Mouse (Mus musculus) right cerebral cortex, adult 2 months (tissue): ENCODE data around the gene Serac1.
"Not testable (repeated sequence)": the region's sequence is repeated elsewhere in the genome, so short reads cannot be mapped to it uniquely, and the experiment has no call there.

Experiments used
- DNase-seq, 2 experiments: peaks; one replicate each; pipeline ENCODE4 v3.0.0; 2021 to 2022; ENCODE audit warnings: low spot score in 2 of 2

Gene Serac1

DNA sequence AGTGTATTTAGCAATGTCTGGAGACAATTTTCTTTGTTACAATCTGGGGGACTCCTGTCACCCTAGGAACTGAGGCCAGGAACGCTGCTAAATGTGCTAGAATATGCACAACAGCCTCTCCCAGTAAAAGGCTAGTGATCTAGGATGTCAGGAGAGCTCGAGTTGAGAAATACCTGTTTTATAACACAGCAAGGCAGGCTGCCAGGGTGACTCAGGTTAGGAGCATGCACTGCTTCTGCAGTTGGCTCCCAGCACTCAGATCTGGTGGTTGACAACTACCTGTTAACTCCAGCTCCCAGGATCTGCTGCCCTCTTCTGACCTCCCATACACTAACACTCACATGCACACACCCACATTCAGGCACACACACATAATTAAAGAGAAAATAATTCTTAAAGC lies 13.5 kb downstream of the Serac1 start:
- no peak for DNase-seq

DNA sequence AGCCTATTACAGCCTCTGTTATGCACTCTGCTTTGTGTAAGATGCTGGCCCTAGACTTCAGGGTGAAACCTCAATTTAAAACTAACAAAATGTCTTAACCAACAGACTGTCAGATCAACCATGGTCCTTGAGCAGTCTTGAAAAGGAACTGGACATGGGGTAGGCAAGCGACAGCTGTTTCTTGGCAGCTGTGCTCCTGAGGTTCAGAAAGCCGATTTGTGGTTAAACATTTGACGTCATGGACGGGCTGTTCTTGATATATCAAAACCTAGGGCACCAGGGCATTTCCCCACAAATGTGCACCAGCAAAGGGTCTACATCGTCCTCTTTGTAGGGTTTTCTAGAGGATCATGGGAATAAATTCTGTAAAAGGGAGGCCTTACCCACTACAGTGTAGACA lies 16.0 kb downstream of the Serac1 start:
- no peak for DNase-seq

DNA sequence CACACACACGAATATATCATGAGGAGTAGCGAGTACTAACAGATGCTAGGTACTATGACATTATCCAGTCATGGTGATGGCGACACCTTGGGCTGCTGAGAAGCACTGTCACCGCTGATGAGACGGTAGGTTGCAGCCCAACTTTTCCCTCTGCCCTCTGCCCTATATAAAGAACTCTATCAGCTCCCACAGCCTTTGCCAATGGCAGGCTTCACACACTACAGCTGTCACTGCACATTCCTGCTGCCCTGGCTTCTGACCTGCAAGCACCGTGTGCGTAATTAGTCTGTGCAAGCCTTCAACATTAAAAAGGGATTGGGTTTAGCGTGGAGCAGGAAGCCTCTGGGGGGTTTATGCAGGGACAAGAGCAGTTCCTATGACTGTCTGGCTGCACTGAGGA lies 16.7 kb downstream of the Serac1 start:
- no peak for DNase-seq

DNA sequence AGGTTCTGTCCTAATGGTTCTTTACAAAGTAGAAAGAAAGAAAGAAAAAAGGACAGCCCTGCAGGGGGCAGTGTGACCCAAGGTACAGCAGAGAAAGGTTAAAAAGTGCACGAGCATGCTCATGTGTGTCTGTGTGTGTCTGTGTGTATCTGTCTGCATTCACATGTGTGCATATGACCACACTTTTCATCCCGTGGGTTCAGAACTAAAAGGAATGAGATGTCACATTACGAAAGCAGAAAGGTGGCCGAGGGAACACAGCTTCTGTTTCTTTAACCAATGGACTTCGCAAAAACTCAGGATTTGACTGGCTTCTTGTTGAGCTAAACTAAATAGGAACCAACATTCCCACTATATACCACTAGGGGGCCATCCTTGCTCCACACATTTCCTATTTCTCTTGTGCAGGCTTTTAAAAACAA lies 24.6 kb downstream of the Serac1 start:
- DNase-seq: peak in 1 of 2 experiments; percentile 48

DNA sequence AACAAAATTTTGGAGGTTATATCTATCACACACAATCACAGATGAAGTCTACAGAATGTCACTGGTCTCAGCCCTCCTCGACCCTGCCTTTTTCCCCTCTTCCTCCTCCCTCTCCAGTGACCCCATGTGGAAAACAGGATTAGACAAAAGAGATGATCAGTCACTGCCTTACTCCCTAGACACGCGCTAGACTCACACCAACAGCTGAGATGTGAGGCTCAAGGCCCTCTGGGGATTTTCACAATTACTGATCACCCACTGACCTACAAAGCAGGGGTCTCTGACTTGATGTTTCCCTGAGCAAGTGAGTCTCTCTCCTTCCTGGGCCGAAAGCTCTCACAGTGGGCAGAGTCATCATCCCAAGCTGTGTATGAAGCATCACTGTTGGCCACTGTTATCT lies 26.7 kb downstream of the Serac1 start:
- DNase-seq: no peak

DNA sequence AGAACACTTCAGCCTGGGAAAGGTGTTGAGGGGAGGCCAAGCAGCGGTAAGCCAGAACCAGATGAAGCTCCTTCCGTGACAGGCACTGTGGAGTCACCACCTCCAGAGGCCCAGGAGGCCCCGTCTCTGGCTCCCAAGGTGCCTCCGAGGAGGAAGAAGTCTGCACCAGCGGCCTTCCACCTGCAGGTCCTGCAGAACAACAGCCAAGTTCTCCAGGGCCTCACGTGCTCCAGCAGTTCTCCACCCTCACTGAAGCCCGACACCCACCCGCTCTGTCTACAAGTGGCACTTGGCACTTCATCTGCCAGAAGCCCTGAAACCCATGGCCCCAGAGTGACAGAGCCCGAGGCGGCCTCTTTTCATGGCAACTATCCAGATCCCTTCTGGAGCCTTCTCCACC lies 42.0 kb downstream of the Serac1 start:
- DNase-seq: no peak

DNA sequence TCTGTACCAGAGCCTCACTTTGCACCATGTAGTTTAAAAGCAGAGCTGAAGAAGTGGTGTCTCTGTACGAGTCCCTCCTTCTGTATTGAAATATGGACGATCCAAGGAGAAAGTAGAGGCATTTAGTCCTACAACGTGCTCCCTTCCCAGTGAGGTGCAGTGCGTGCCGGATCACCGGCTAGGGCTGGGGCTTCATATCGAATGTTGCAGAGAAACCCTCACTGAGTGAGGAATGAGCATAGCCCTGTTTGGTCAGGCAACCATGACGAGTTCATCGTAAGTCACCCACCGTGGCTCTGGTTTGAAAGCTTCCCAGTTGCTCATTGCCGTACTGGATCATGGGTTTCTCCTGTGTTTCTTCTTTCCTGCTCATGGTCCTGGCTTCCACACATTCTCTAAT lies 42.7 kb downstream of the Serac1 start:
- DNase-seq: no peak

DNA sequence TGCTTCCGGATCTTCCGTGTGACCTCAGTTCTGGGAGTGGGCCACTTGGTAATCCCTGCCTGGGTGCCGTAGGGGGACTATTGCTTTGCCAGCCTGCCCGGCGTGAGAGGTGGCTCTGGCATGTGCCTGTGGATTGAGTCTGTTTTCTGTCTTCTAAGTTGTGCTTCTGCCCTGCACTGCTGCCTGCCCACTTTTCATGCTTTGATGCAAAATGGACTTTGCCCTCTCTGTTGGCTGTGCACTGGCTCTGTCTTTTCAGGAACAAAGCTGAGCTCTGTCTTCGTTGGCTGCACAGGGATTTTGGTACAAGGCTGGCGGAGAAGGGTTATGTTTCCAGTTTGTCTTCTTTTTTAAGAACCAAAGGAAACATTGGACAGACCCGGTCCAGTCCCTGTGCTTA lies 43.1 kb downstream of the Serac1 start:
- DNase-seq: no peak

DNA sequence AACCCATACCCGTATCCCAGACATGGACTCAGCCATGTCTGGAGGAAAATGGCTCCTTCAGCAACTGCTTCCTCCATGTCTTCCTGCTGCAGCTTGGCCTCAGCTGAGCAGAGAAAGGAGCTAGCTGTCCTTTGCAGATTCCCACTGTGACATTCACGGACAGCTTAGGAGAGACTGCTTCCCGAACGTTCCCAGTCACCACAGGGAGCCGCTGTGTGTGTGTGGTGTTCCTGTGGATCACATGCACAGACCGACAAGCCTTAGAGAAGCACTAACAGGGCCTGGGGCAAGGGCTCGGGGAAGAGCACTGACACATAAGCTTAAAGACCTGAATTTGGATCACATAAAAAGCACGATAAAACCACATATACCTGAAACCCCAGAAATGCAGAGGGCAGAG lies 43.9 kb downstream of the Serac1 start:
- DNase-seq: no peak

DNA sequence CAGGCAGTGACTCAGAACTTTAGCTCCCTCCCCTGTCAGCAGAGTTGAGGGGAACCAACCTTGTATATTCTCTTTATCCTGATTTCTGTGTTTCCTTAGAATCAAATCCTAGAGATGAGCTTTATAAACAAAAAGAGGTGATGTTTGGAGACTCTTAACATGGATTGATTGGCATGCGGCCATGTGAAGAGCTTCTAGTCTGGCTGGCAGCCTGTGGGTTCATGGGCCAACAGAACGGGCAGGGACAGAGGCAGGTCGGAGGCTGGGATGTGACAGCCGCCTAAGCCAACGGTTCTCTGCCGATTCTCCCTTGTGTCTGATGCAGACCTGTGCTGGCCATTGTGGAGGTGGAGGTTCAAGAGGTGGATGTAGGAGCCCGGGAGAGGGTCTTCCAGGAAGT lies 53.7 kb downstream of the Serac1 start:
- no peak for DNase-seq

DNA sequence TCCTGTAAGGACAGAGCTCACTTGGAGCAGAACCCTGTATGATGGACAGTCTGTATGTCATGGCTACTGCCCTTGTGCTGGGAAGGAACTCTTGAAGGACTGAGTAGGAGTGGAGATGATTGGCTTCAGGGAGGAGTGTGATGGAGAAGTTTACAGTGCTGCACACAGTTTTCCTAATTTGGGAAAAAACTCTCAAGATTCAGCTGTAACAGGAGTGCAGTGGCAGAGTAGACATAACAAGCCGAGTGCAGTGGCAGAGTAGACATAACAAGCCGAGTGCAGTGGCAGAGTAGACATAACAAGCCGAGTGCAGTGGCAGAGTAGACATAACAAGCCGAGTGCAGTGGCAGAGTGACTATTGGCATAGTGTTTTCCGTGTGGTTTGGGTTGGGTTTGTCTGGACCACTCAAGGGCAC lies 58.2 kb downstream of the Serac1 start:
- DNase-seq: not testable (repeated sequence)

DNA sequence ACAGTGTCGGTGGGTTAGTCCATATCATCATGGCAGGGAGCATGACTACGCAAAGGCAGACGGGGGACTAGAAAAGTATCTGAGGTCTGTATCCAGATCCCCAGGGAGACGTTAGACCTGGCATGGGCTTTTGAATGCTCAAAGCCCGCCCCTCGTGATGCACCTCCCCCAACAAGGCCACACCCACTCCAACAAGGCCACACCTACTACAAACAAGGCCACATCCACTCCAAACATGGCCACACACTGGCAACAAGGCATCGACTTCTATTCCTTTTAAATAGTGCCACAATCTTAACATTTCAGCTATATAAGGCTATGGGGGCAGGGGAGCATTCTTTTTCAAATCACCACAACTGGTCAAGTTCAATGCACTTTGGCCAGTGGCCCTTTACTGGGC lies 58.9 kb downstream of the Serac1 start:
- DNase-seq: no peak

DNA sequence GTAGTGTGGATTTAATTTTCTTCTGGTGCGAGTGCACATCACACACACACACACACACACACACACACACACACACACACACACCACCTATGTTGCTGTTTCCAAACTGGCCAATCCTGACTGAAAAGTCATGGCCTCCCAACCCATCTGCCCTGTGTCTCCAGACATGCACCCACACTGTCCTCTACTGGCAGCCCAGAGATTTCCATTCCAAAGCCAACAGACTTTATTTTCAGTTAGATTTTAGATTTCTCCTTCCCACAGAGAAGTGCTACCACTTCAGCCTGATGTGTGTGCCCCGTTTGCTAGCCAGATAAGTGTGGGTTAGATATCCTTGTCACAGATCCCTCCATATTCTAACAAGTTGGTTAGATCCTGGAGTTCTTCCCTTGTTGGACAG lies 59.8 kb downstream of the Serac1 start:
- no peak for DNase-seq

DNA sequence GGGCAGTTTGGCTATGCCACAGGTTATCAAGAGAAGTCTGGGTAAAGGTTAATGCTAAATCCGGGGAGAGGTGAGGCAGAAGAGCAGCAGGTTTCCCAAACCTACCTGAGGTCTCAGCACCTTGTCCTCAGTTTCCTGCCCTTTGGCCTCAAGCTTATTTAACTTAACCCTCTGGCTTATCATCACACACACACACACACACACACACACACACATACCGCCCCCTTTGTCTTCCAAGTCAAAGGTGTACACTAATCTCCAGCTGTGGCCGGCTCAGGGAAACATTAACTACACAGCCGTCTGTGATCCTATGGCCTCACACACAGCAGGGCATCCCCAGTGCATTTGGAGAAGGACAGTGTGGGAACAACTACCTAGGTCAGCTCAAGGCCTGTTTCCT lies 61.2 kb downstream of the Serac1 start:
- DNase-seq: no peak

DNA sequence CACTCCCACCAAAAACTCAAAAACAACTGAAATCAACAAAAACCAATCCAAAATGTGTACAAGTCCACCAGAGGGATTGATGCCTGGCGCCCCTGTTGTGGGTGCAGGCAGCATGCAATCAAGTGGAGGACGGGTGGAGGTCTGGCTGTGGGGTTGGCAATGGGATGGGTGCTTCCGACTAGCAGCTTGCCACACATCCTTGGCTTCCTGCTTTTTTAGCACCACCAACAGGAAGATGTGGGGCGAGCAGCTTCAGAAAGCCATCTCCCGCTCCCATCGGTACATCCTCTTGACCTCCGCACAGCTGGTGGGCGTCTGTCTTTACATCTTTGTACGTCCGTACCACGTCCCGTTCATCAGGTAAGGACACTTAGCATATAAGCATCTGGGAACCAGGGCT lies 62.3 kb downstream of the Serac1 start:
- no peak for DNase-seq

DNA sequence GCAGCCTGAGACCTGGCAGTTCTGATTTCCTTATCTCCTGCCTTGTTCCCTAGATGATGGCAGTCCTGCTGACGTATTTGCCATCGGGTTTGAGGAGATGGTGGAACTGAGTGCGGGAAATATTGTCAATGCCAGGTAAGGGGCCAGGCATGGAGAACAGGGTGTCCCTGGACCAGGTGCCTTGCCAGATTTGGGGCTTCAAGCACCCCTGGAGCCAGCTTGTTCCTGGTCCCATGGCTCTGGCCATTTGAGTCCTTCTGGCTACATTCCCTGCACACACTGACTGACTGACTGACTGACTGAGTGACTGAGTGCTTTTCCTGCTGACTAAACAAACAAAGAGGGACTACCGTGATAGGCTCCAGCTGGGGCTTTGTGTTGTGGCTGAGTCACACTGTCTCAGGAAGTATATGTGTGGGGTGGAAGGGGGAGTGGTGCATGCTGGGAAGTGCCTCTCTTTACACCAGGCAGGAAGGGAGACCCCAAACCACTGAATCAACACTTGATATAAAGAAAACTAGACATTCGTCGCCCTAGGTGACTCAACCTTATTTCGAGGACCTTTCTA lies 63.2 kb downstream of the Serac1 start:
- DNase-seq: no peak

DNA sequence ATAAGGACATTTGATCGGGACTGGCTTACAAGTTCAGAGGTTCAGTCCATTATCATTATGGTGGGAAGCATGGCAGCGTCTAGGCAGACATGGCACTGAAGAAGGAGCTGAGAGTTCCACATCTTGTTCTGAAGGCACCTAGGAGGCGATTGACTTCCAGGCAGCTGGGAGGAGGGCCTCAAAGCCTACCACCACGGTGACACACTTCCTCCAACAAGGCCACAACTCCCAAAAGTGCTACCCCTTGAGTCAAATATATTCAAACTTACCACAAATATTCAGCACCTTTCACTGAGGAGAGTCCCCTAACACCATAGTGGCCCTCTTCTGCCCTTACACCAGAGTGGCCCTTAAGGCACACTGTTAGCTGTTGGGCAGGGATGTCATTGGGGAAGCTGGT lies 64.6 kb downstream of the Serac1 start:
- no peak for DNase-seq

DNA sequence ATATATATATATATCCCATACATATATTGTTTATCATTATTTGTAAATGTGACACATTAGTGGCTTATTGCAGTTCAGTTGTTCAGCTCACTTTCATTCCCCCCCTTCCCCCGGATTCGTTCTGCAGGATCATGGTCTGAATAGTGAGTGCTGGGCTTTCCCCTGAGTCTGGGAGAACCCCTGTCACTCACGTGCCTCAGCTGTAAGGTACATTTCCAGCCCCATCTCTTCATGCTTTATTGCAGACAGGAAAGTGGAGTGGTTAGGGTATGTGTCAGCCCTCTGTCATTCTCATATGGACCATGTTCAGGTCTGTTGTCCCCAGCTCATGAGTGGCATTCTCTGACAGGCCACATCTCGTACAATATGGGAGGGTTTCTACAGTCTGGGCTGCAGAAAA lies 66.5 kb downstream of the Serac1 start:
- no peak for DNase-seq

DNA sequence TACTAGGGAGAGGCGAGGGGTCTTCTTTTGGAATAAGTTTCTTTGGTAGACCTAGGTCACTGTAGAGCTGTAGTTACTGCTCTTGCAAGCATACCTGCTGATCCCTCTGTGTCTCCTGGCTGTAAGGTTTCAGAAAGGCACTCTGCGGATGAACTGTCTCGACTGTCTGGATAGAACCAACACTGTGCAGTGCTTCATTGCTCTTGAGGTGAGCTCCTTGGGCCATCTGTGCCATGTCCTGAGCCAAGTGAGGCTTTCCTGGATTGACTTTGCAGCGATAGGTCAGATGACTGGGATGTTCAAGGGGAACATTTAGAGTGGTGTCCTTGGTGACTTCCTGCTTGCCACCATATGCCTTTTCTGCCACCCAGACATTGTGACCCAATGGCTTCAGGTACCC lies 69.9 kb downstream of the Serac1 start:
- DNase-seq: no peak

DNA sequence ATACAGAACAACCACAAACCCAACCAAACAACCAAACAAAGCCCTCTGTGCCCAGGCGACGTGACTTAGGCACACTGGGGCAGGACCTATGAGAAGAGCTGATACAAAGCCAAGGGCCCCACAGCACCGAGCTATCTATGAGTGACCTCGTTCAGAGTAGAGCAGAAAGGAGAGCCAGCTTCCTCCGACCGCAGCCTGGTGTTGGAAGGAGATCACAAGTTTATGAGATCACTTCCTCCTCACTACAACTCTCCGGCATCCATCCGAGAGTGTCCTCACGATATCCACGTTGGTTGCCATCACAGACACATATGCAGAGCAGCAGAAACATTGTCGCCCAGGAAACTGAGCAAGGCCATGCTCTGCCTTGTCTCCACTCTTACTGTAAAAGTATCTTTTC lies 71.0 kb downstream of the Serac1 start:
- DNase-seq: no peak

DNA sequence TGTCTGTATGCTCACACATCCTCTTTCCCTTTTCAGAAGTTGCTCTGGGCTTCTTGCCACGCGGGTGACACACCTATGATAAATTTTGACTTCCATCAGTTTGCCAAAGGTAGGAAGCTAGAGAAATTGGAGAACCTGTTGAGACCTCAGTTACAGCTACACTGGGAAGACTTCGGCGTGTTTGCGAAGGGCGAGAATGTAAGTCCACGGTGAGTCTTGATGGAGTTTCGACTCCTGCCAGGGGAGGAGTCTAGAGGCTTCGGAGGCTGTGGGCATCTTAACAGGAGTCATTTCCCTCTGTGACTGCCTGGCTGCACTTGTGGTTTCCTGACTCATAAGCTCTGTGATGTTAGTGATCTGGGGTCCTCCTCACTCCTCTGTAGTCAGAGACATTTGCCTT lies 71.6 kb downstream of the Serac1 start:
- no peak for DNase-seq

DNA sequence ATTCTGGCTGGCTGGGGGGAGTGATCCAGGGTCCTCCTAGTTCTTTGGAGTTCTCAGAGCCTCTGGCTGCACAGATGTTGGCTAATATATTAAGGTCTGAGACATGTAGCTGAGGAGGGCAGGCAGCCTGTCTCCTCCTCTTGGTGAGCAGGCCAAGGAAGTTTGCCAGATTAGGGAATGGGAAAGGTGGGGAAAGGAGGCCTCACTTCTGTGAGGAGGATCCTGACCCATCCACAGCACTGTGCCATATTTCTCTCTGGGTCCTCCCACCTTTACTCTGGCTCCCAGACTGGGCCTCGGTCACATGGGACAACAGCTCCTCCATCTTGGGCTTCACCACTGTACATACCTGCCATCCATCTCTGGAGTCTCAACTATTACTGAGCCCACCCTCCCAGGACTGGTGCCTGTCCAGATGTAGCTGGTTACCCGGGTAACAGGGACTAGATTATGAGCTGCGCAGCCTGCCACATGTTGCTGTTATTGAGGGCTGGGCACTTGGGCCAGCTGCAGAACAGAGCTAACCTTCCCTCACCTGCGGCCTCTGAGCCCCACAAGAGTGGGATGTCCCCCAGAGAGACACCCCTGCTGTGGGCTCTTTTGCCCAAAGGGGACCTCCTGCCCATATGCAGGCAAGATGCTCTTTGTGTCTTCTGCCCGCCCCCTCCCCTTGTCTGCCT lies 72.3 kb downstream of the Serac1 start:
- DNase-seq: no peak

DNA sequence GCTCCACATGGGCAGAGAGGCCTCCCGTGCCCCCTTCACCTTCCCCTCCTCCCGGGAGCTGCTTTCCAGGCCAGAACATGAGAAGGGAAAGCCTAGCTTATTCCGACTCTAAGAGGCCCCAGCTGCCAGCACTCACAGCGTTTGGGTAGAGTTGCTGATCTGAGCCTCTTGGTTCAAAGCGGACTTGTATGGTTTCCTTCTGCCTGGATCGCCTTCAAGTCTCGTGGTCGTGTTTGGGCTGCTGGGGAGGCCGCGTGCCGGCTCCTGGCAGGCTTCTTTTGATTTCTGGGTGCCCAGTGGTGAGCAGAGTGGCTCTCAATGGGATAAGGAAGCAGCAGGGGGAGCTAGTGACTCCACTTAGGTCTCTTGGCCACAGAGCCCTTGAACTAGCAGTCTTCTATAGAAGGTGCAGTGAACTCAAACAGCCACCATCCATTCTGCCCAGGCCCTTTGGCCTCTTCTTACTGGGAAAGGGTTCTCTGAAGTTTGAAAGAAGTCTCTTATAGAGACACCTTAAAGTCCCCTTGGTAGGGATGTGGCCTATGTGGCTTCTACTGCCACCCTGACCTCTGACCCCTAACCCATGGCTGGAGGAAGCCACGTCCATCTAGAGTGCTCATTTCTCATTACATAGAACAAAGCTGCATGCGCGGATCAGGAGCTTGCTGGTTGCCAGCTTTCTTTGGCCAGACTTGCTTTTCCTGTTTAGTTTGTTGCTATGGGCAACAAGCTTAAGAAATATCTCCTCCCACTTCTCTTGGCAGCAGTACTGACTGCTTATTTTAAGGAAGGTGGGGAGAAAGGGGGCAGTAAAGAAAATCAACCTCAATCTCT lies 73.7 kb downstream of the Serac1 start:
- DNase-seq: peak; percentile 72
